Mouse (Mus musculus) limb, embryonic 11.5 days (tissue): ENCODE results near the gene Frmd4a. TPM values are rescaled to one million over a fixed set of nuclear protein-coding genes. Genes with fewer than 3 reads are reported as not detected.

Experiments
- ATAC-seq: fragments of 200-750 bp; cut with Nextera tagmentation; 2 replicates; pipeline ENCODE4 v1.8.0; 2017; ENCODE audit warnings: low read depth; ENCODE audit not compliant: insufficient number of reproducible peaks, low FRiP score, low TSS enrichment
- DNase-seq: peaks from one replicate; pipeline ENCODE4 v3.0.0-alpha.2; 2015; ENCODE audit warnings: low spot score
- H3K27ac ChIP-seq: fragments of 300-500 bp; sonication (generic); replicated peaks from 2 replicates; pipeline ENCODE4 v1.5.1; 2014; ENCODE audit warnings: low read depth, mild to moderate bottlenecking, low read length
- H3K27me3 ChIP-seq: fragments of 300-500 bp; sonication (generic); 2 replicates; pipeline ENCODE4 v1.6.1; 2014; ENCODE audit warnings: mild to moderate bottlenecking, low read length, mixed read lengths; ENCODE audit not compliant: control insufficient read depth, insufficient read depth
- H3K36me3 ChIP-seq: fragments of 300-500 bp; sonication (generic); 2 replicates; pipeline ENCODE4 v1.6.1; 2014; ENCODE audit warnings: mild to moderate bottlenecking, low read length, moderate library complexity, mixed read lengths; ENCODE audit not compliant: control insufficient read depth, insufficient read depth
- H3K4me1 ChIP-seq: fragments of 300-500 bp; sonication (generic); 2 replicates; pipeline ENCODE4 v1.6.1; 2014; ENCODE audit warnings: low read length, mixed read lengths; ENCODE audit not compliant: control insufficient read depth, insufficient read depth
- H3K4me2 ChIP-seq: fragments of 300-500 bp; sonication (generic); 2 replicates; pipeline ENCODE4 v1.6.1; 2014; ENCODE audit warnings: low read depth, mild to moderate bottlenecking, moderate library complexity; ENCODE audit not compliant: severe bottlenecking
- H3K4me3 ChIP-seq: fragments of 300-500 bp; sonication (generic); 2 replicates; pipeline ENCODE4 v1.5.1; 2014; ENCODE audit warnings: low read depth, low read length
- H3K9ac ChIP-seq: fragments of 300-500 bp; sonication (generic); 2 replicates; pipeline ENCODE4 v1.6.1; 2014; ENCODE audit warnings: mild to moderate bottlenecking, low read length
- H3K9me3 ChIP-seq: fragments of 300-500 bp; sonication (generic); 2 replicates; pipeline ENCODE4 v1.6.1; 2016; ENCODE audit warnings: low read length; ENCODE audit not compliant: control insufficient read depth
- WGBS: fragments of 180-500 bp; shearing (Covaris S2); extraction: QIAGEN DNeasy Blood & Tissue Kit; methylation state at CpG from one replicate; pipeline ENCODE4 v1.1.7; 2014; 5-methylcytosine and 5-hydroxymethylcytosine counted together
- polyA plus RNA-seq: library from polyadenylated mRNA; unstranded; fragments of >200 nt; fragmentation: Nextera tagmentation; extraction: Ambion mirVana; gene quantifications from 2 replicates; pipeline ENCODE4 v1.2.1, GENCODE M21; 2014

The Frmd4a gene
- polyA plus RNA-seq, 1 experiment from 2014 or later = 65.3 TPM

DNA sequence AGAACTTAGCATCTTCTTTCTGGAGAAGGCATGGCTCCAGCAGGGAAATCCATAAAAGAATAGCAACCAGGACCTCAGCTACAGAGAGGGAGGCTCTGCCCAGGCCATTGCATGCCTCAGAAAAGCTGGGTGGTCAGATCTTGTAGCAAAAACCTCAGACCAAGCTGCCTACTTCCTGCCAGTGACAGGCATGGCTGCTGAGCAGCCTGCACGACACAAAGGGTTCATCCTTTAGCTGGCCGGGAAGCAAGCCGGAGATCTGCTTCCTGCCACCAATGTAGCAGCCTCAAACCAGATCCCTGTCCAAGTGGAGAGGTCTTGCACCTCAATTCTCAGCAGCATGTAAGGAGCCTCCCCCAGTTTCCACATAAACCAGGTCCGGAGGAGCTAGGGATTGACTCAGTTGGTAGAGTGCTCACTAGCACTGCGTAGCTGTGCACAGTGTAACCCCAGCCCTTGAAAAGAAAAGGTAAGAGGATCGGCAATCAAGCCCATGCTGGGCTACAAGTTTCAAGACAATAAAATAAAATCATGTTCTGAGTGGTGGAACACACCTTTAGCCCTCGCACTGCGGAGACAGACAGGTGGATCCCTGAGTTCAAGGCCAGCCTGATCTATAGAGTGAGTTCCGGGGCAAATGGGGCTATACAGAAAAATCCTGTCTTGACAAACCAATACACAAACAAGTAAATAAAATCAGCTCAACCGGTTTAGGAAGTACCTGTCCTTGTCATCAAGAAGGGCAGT, 532.7 kb downstream of the Frmd4a start:
- Histone ChIP-seq H3K4me2 (no peak overlapping the region), H3K4me3 (no peak overlapping the region), H3K9ac (no peak overlapping the region), H3K27me3 (no peaks in the 10 kb centered on the region), H3K36me3 (peaks cover 3% of the 10 kb centered on the region; the same call in 1 of the 2 replicates), H3K27ac (no peak overlapping the region; the same call in 1 of the 2 replicates), H3K4me1 (peaks cover 24% of the 10 kb centered on the region), H3K9me3 (no peaks in the 10 kb centered on the region)
- ATAC-seq = no peak
- WGBS = 89% methylated on average over 10 of the region's 10 CpGs
- no peak for DNase-seq

DNA sequence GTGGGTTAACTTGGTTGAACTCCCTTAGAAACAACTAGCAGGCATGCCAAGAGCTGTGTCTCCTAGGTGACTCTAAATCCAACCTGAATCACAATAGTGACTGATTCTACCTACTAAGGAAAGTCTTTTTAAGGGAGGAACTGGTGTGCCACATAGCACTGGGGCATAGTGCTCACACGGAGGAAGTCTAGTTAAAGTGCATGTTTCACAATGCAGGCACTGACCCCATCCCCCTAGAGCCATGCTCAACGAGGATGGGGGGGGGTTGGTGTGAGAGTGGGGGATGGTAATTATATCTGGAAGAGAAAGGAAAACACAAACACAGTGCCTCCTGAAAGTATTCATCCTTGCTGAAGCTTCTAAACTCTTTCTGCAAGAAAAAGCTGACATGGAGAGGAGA, 533.9 kb downstream of the Frmd4a start:
- ATAC-seq (no peak), DNase-seq (no peak)
- peaks cover 3% of the 10 kb centered on the region; the same call in 1 of the 2 replicates for H3K36me3 ChIP-seq
- no peak overlapping the region for H3K4me3 ChIP-seq
- no peak overlapping the region for H3K9ac ChIP-seq
- H3K9me3 ChIP-seq = no peaks in the 10 kb centered on the region
- H3K27me3 ChIP-seq = no peaks in the 10 kb centered on the region
- no peak overlapping the region for H3K27ac ChIP-seq
- H3K4me1 ChIP-seq = peaks cover 33% of the 10 kb centered on the region
- no peak overlapping the region for H3K4me2 ChIP-seq
- 41% methylated on average over 2 of the region's 2 CpGs for WGBS

DNA sequence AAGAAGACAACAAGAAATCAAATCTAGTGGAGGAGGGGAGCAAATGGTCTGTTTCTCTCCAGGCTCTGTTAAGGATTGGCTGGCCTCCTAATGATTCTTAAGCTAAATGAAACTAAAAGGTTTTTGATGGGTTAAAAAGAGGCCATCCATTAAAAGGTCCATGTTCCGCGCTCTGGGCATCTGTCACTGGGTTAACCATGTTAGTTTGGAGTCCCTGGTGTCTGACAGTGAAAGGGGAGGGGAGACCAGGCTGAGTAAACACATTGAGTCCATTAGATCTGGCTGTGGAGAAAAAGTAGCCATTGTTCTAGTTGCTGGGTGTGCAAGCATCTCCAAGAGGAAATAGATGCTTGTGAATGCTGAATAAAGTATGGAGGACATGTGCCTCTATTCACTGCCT, 534.3 kb downstream of the Frmd4a start:
- no peak for ATAC-seq
- no peak for DNase-seq
- H3K9ac ChIP-seq = no peak overlapping the region
- H3K27ac ChIP-seq = no peak overlapping the region
- no peak overlapping the region for H3K4me2 ChIP-seq
- whole genome bisulfite sequencing = 70% methylated on average over 2 of the region's 2 CpGs
- no peak overlapping the region for H3K4me3 ChIP-seq
- H3K27me3 ChIP-seq = no peaks in the 10 kb centered on the region
- H3K36me3 ChIP-seq = peaks cover 3% of the 10 kb centered on the region; the same call in 1 of the 2 replicates
- no peaks in the 10 kb centered on the region for H3K9me3 ChIP-seq
- H3K4me1 ChIP-seq = peaks cover 33% of the 10 kb centered on the region

DNA sequence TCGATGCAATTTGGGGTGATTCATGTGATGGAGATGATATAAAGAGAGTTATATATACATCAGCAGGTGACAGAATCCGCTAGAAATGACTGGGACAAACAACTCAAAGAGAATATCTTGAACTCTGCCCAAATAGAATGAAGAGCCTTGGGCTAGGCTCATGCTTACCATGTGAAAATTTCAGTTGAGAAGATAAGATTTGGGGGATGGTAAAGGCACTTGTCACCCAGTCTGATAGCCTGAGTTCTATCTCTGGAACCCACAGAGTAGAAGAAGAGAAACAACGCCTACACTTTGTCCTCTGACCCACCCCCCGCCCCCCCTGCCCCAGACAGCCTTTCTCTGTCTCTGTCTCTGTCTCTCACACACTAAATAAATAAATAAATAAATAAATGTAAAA, 535.0 kb downstream of the Frmd4a start:
- Histone ChIP-seq H3K27ac (no peak overlapping the region), H3K9ac (no peak overlapping the region), H3K27me3 (no peaks in the 10 kb centered on the region), H3K4me3 (no peak overlapping the region), H3K4me2 (no peak overlapping the region), H3K4me1 (peaks cover 38% of the 10 kb centered on the region), H3K9me3 (no peaks in the 10 kb centered on the region), H3K36me3 (peaks cover 3% of the 10 kb centered on the region; the same call in 1 of the 2 replicates)
- ATAC-seq = no peak
- no peak for DNase-seq
- WGBS = 91% methylated on average over 4 of the region's 4 CpGs

DNA sequence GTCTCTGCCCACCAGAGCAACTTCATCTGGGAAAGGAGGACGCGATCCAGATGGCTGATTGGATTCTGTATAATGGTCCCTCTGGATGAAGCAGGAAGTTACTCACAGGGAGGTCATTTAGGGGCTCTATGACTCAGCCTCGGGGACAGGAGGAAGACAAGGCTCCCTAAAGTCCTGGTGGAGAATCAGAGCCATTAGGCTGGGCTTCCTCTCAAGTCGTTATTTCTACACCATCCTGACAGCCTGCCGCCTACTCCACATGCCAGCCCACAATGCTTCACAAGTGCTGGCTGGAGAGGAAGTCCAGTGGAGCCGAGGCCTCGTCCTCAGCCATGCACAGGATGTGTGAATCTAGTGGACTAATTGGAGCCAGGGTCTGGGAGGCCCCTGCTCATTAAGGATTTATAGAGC, 537.7 kb downstream of the Frmd4a start:
- Histone ChIP-seq H3K9me3 (no peaks in the 10 kb centered on the region), H3K4me1 (peaks cover 41% of the 10 kb centered on the region), H3K27me3 (no peaks in the 10 kb centered on the region), H3K4me3 (no peak overlapping the region), H3K36me3 (peaks cover 3% of the 10 kb centered on the region; the same call in 1 of the 2 replicates), H3K27ac (peak overlapping the region; percentile 87), H3K4me2 (no peak overlapping the region), H3K9ac (no peak overlapping the region)
- no peak for ATAC-seq
- peak; percentile 55 for DNase-seq
- WGBS = 8% methylated on average over 7 of the region's 7 CpGs

DNA sequence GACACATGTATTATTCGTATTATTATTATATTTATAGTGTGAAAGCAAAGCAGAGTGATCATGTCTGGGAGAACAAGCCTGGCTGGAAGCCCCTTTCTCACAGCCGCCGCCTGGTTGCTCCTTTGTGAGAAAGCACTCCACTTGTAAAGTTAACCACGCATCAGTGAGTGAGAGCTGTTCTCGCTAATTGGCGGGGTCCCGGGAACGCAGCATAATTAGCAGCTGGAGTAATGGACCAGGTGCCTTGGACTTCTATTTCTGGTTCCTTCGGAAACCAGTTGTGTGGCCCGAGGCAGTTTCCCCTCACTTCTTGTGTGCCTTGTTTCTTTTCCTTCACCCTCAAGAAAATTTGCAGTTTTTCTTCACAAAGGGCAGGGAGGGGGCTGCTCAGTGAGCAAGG, 538.7 kb downstream of the Frmd4a start:
- Histone ChIP-seq H3K4me1 (peaks cover 43% of the 10 kb centered on the region), H3K36me3 (no peaks in the 10 kb centered on the region), H3K27ac (peak overlapping the region; percentile 87), H3K9ac (no peak overlapping the region), H3K9me3 (no peaks in the 10 kb centered on the region), H3K4me2 (no peak overlapping the region; the same call in 1 of the 2 replicates), H3K4me3 (no peak overlapping the region), H3K27me3 (no peaks in the 10 kb centered on the region)
- ATAC-seq (no peak), DNase-seq (peak; percentile 77)
- WGBS = 17% methylated on average over 10 of the region's 10 CpGs

DNA sequence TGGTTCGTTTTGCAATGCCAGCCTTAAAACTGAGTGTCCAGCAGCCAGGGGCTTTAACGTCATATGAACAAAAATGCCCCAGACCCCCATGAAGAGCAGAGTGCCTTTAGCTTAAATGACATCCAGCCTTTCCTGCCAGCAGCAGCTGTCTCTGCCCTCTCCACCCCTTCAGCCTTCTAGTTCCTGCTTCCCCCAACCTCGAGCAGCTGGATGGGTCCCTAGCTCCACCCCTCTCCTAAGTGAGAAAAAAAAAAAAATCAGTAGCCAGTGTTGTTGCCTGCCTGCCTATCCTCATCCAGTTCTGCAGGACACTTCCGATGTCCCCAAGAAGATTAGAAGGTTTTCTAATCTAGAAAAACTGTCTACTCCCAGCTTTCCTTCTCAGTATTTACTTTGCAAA, 539.5 kb downstream of the Frmd4a start:
- Histone ChIP-seq H3K4me1 (peaks cover 44% of the 10 kb centered on the region), H3K4me3 (no peak overlapping the region), H3K9ac (no peak overlapping the region), H3K27ac (peak overlapping the region; percentile 87), H3K36me3 (no peaks in the 10 kb centered on the region), H3K9me3 (no peaks in the 10 kb centered on the region), H3K27me3 (no peaks in the 10 kb centered on the region), H3K4me2 (no peak overlapping the region)
- WGBS = 17% methylated on average over 4 of the region's 4 CpGs
- ATAC-seq = no peak
- DNase-seq = no peak

DNA sequence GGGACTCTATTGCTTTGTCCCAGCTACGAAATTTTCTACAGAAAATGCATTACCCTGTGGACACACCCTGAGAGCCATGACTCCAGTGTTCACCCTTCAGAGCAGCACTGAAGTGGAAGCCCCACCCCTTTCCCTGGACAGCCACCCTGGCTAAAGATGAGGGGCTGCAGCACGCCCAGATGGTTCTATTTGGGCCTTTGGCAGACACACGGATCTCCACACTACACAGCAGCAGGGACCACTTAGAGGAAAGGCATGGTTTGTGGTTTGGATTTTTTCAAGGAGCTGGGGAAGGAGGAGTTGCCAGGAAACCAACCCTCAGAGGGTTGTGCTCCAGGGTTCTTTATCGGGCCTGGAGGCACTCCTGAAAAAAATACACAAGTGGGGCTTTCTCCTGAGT, 539.9 kb downstream of the Frmd4a start:
- WGBS = 18% methylated on average over 4 of the region's 4 CpGs
- ATAC-seq (no peak), DNase-seq (no peak)
- H3K9me3 ChIP-seq = no peaks in the 10 kb centered on the region
- peaks cover 48% of the 10 kb centered on the region for H3K4me1 ChIP-seq
- peak overlapping the region; percentile 87 for H3K27ac ChIP-seq
- no peaks in the 10 kb centered on the region; the same call in 1 of the 2 replicates for H3K36me3 ChIP-seq
- no peak overlapping the region for H3K9ac ChIP-seq
- H3K4me3 ChIP-seq = no peak overlapping the region
- H3K4me2 ChIP-seq = no peak overlapping the region
- H3K27me3 ChIP-seq = no peaks in the 10 kb centered on the region
